Mouse (Mus musculus) megakaryocyte-erythroid progenitor cell, adult 5-6 weeks (primary cell): ENCODE results near the gene Bmp6. TPM values are rescaled to one million over a fixed set of nuclear protein-coding genes. Genes with fewer than 3 reads are reported as not detected.

Experiments
- ATAC-seq: replicated peaks from 2 replicates; pipeline ENCODE4 v1.8.0; 2016; ENCODE audit warnings: mild to moderate bottlenecking, inconsistent platforms; ENCODE audit not compliant: severe bottlenecking, poor library complexity, low FRiP score, low TSS enrichment
- total RNA-seq, 2 experiments: library from RNA; stranded (forward) in 1 of 2; stranded (reverse) in 1 of 2; fragments of 200-1000, 215-1000 nt in 1 of 2; fragments of >200 nt in 1 of 2; fragmentation: Nextera tagmentation in 1 of 2; gene quantifications; 2 replicates each; pipeline ENCODE4 v1.2.3; 2014 to 2017

The Bmp6 gene
- total RNA-seq (2014; fragmentation: Nextera tagmentation): not detected in 2 replicates
- not detected in 2 replicates for total RNA-seq (2017)

DNA sequence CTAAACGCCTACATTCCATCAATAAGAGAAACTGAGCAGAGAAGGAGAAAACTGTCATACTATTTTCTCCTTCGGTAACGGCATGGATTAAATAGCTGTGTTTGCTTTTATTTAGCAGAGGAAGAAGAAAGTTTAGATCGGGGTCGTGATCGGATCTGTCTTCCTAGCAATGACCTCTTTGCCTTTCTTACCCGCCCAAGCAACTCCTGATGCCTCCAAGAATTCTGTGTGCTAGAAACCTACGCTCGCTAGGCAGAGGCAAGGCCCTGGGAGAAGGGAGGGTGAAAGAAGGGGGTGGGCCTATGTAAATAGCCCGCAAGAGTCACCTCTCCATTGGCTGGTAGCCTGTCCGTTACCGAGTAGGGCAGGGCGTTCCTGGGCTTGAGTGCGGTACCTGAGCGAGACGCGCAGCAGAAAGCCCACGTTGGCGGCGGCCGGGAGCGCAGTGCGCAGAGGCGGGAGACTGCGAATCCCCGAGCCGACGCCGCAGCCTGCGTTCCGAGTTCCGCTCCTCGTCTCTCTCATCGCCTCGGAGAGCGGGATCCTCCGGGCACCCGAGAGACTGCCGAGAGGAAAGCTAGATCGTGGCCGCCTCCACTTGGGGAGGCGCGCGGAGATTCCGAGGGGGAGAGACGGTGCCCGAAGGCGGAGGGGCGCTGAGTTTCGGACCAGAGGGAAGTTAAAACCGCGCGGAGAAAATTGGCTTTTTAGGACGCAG lies at the start of gene Bmp6:
TSS of gene Bmp6 (plus strand) at position 395 of the 718 bp plus-strand sequence.
- ATAC-seq: peak; percentile 95

DNA sequence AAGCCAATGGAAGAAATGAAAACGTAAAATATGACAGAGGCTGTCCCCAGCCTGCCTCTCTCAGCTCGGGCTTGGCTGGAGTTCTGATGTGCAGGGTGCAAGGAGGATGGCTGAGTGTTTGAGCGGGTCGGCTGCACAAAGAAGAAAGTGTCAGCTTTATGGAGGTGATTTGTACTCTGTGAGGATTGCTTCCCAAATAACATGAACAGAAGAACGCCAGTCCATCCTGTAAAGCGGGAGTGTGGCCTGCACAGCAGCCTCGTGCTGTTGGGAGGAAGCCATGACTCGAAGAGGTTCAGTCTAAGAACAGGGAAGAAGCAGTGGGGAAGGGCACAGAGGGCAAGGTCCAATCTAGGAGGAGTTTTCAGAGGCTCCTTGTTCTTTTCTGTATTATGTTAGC lies 48.7 kb upstream of the Bmp6 start:
- no peak for ATAC-seq

DNA sequence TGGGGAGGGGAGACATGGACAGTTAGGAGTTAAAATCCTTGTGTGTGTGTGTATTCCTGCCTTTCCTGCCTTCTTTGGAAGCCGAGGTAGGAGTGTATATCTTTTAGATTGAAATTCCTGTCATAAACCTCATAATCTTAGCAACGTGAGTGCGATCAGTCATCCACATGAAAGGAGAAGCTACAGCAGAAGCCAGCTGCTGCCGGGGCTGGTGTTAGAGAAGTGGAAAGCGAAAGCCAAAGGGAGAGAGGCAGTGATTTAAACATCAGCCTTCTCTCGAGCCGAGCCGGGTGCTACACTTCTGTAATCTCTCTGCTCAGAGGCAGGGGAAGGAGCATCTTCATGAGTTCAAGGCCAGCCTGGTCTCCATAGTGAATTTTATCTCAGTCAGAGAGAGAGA lies 48.3 kb upstream of the Bmp6 start:
- ATAC-seq: no peak

DNA sequence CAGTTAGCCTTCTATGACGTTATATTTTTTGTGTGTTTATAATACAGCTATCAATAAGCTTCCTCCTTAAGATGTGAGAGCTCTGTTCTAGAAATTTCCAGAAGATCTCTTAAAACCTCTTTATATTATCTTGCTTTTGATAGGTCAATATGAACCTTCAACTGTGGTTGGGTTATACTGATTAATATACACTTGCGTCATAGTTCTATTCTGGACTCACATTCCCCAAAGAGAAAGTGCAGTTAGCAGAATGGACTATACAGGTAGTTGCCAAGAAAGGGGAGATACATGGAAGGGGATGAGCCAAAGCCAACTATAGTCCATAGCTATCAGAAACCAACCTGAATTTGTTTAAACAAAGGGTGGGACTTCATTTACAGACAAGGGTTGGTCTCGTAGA lies 33.8 kb upstream of the Bmp6 start:
- no peak for ATAC-seq

DNA sequence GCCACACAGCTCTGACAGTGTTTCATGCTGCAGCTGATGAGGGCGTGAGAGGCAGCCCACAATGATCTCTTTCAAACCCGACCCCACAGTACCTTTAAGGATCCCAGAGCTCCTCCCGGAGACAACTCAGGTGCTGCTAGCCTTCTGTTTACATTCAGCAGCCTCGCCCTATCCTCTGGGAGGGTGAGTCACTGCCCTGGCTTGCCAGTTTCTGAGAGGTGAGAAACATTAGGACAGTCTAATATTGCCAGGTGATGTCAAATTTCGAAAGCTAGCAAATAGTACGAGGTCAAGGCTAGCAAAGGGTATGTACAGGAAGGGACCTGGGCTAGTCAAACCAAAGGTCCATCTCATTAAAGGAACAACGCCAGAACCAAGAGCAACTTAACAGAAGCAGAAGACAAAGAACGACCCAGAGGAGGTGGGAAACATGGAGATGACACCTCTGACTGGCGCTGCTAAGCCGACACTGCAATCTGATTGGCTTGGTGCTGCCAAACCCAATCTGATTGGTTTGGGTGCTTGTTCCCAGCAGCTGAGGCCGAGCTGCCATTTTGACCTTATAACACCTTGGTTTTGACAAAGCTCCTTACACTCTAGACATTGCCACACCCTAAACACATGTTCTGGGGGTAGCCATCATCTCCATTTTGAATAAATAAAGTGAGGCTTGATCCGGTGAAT lies 32.4 kb upstream of the Bmp6 start:
- ATAC-seq: no peak

DNA sequence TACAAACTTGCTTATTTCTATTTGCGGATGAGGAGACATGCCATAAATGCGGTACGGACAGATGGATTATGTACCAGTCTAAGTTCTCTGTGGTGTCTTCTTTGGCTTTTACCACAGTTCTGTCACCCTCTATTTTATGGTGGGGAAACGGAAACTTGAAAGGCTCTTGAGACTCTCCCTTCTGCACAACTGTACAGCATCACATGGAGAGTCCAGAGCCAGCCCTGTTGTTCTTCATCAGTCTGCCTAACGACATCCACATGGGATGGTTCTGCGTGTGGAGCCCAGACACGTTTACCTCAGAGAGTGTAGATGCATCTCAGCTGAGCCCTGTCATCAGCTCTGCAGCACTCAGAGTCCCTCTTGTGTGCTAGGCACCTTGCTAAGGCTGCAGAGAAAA lies 30.3 kb upstream of the Bmp6 start:
- no peak for ATAC-seq

DNA sequence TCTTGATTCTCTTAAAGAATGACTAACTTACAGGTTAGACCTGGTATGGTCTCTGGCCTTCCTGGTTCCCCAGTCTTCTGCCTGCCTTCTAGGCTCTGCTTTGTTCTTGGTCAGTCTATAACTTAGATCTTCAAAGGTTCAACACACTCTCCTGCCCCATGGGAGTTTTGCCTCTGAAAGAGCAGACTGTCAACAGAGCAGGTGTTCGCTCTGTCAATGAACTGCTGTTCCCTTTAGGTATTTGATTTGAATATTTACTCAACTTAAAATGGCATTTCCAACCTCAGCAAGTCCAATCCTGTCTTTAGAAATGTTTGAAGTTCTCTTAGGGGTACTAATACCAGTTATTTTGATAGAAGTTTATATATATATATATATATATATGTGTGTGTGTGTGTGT lies 26.5 kb upstream of the Bmp6 start:
- ATAC-seq: no peak

DNA sequence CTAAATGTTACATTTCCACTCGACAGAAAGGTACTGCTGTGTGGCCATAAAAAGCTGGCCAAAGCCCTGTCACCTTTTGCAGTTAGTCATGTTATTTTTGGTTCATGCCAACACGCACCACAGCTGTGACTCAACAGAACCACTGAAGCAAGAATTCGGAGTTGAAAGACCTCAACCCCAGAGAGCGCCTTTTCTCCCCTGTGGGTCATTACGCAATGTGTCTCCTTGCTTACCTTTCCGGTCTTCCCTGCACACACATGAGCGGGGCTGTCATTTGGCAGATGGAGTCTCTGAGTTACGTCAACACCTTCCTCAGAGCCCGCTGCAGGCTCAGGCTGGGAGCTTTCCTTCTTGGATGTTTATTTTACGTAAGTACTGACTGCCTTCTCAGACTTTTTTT lies 24.6 kb upstream of the Bmp6 start:
- ATAC-seq: no peak

DNA sequence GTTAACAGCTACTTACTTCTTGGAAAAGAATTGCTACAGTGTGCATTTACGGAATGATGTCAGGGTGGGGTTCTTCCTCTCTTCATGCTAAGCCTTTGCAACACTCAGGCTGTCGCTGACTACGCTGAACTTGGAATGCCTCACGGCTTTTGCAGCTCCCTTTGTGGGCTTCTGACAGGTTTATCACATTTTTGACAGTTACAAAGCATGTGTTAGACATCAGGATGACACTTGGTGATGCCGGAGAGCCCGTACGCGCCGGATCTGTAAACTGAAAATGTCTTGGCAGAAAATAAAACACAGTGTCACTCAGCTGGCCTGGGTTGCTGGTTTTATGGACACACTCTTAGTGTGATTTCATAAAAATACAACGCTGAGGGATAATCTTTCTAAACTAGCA lies 20.5 kb upstream of the Bmp6 start:
- no peak for ATAC-seq

DNA sequence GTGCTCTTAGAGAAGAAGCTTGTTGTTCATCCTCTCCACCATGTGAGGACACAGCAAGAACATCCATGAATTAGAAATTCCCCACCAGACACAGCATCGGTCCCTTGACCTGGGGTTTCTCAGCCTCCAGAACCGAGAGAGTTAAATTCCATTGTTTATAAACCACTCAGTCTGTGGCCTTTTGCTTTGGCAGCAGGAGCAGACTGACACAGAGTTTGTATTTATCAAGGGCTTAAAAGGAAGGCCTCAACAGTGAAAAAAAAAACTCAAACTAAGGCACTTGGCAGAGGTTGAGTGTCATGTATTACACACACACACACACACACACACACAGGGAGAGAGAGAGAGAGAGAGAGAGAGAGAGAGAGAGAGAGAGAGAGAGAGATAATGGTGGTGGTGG lies 17.5 kb upstream of the Bmp6 start:
- no peak for ATAC-seq

DNA sequence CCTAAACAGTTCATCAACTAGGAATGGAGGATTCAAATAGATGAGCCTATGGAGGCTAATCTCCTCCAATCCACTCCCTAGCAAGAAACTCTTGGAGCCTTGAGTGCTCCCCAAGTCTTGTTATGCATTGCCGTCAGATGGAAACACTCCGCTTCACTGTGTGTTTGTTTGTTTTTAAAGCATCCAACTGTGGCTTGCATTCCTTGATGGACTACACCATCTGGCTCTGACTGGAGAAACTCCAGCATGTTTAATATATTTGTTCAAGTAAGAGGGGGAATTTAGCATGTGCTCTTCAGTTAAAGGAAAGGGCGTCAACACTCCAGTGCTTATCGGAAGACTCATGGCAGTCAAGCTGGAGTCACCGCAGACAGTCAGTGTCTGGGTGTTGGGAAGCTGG lies 11.4 kb upstream of the Bmp6 start:
- no peak for ATAC-seq

DNA sequence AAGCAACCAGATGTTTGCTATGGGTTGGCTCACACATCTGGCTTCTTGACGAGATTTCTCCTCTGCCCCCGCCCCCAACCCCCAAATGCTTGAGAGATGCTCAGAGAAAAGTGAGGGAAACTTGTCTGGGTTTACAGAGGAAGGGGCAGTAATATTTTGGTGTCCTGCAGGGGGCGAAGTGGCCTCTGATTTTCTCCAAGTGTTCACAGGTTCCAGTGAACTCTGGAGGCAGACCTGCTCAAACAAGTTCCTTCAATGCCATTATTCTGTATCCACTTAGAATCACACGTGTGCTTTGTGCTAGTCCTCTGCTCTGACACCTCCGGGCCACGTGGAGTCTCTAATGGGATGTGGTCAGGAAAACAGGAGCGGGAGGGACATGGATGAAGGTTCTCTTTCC lies 2.3 kb upstream of the Bmp6 start:
- ATAC-seq: no peak

DNA sequence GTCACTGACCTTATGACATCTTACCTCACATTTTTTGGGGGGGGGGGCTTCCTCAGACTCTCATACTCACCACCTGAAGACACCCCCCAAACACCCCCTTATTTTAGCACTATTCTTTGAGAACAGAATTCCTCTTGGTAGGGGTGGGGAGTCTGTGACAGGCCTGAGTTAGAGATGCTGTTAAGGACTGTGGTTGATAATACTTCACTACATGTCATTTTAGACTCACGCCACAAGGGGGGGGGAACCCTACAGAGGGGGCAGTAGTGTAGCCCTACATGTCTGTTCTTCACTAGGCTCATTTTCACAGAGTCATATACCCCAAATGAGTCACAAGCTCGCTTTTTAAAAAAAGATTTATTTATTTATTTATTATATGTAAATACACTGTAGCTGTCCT lies 1.7 kb upstream of the Bmp6 start:
- ATAC-seq: no peak

DNA sequence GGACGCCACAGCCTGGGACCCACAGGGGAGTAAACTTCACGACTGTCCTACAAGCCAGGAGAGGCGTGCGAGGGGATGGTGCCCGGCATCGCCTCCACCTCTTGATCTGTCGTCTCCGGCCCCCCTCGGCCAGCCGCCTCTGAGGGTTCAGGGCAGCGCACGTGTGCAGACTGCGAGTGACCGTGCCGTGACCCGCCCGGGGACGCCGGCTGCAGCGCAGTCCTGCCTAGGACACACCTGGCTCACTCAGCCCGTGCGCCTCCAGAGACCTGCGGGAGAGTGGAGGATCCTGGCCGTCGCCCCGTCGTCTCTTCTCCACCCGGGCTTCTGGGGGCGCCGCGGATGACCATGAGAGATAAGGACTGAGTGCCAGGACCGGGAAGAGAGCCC lies 519 bp downstream of the Bmp6 start:
- ATAC-seq: no peak

DNA sequence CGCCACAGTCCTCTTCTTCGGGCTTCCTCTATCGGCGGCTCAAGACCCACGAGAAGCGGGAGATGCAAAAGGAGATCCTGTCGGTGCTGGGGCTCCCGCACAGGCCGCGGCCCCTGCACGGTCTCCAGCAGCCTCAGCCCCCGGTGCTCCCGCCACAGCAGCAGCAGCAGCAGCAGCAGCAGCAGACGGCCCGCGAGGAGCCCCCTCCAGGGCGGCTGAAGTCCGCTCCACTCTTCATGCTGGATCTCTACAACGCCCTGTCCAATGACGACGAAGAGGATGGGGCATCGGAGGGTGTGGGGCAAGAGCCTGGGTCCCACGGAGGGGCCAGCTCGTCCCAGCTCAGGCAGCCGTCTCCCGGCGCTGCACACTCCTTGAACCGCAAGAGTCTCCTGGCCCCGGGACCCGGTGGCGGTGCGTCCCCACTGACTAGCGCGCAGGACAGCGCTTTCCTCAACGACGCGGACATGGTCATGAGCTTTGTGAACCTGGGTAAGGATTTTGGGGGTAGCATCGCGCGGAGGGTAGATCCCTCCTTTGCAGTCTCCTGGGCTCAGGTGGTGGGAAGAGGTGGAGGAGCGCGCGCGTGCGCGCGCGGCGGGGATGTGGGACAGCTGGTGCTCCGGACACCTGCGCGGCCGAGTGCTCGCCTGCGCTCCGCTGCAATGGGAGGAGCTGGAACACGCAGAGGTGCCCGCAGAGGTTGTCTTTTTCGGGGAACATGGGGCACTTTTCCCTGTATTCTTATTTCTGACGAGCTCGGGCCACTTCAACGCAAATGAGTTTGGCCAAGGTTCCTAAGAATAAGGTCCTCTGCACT lies 1.4 kb downstream of the Bmp6 start:
- ATAC-seq: no peak

DNA sequence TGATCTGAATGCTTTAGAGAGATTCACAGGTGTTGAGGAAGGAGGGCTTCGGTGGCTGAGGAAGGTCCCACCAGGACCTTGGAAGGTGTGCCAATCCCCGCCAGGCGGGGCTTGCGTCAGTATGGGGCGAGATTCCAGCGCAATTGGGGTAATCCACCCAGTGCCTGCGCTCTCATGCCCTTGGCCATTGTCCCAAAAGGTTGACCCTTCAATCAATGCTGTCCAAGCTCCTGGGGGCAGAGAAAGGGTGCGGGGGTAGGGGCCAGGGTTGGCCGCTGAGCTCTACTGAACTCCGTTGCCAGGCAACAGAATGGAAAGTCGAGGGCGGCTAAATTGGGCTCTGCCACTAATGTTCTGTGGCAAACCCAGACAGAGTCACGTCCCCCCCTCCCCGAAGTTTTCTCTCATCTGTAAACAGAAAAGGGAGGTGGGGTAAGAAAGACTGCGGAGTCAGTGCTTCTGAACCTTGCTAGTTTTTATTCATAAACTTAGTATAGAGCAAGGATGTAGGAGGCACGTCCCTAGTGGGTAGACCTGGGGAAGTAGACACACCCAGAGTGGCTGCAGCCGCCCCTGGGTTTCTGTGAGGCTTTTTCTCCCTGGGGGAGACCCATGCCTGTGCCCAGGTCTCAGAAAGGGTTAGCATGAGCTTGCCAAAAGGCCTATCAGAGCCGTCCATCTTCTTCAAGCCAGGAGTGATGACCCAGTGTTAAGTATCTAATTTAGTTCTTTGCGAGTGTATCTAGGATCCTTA lies 2.3 kb downstream of the Bmp6 start:
- no peak for ATAC-seq

DNA sequence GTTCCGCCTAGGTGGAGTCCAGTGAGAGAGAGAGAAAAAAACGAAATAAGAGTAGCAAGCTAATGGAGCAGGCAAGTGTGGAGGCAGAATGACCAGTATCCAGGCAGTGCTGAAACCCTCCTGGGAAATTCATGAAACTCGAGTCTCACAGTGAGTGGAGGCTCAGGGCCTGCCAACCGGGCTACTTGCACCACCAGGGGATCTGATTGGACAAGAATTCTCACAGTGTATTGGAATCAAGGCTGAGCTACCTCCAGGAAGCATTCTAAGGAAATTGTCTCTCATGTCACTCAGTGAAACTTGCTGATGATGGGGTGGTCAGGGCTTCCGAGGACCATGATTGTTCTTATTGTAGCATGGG lies 2.8 kb downstream of the Bmp6 start:
- no peak for ATAC-seq

DNA sequence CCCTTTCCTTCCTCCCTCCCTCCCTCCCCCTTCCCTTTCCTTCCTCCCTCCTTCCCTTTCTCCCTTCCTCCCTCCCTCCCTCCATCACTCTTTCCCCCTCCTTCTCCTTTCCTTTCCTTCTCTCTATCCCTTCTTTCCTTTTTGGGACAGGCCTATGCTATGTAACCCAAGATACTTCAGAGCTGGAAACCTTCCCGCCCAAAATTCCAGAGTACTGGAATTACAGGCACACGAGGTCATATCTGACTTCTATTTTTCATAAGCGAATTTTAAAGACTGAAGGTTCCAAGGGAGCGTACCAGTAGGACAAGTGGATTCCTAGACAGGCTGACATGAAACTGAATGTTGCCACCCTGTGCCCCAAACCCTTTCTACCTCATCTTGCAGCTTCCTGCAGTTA lies 4.1 kb downstream of the Bmp6 start:
- no peak for ATAC-seq

DNA sequence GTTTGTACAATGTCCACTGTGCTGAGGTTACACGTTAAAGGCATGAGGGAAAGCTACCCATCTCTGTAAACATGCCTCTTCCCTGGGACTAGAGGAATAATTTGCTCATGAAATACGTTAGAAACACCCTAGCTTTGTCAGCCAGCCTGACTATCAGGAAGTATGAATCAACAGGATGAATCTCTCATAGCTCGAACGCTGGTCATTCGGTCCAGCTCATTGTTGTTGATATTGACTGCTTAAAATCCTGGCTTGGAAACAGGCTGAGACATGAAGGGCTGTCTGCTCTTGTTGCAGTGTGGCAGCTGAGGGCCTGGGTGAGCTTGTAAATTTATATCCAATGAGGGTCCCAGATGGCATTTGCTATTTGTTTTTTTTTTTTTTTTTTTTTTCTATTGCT lies 4.9 kb downstream of the Bmp6 start:
- no peak for ATAC-seq

DNA sequence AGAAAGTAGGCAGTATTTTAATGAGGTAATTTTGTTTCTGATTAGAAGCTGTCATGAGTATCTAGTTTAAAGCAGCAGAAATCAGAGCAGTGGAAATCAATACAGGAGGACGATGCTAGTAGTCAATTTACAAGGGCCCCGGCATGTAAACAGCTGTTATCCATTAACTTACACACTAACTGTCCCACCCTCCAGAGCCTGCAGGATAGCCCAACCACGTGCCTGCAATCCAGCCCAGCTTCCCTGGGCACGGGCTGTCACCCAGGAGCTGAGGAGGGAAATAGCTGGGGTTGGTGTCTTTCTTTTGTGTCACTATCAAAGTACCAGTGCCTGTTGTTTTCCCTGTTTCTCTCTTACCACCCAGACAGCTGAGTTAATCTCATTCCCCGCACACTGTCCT lies 7.1 kb downstream of the Bmp6 start:
- ATAC-seq: no peak
